Mouse (Mus musculus): Measurements from ENCODE around the gene Arl6ip1. TPM values are rescaled to one million over a fixed set of nuclear protein-coding genes. Genes with fewer than 3 reads are reported as not detected.

The Arl6ip1 gene
- polyA plus RNA-seq, 1 experiment, result 346 TPM

GRCm38 (mm10) chr7:118154150-118154549 is 24.7 kb upstream of the Arl6ip1 start:
- TF ChIP-seq EP300 (IDR thresholded peaks at IDR 0.05; ENCODE audit: insufficient read depth, low read depth, low read length) (no peak), CTCF (IDR thresholded peaks at IDR 0.05; ENCODE audit: low read depth, low read length) (no peak), POLR2A (IDR thresholded peaks at IDR 0.05; ENCODE audit: insufficient read depth, low read length) (no peak)
- no peaks in the 10 kb centered on the region for H3K27me3 ChIP-seq (ENCODE audit: control insufficient read depth, insufficient read depth, low read length, poor library complexity, severe bottlenecking)
- no peaks in the 10 kb centered on the region for H3K4me1 ChIP-seq (ENCODE audit: control insufficient read depth, insufficient read depth, low read length)
- H3K9me3 ChIP-seq (replicated peaks; ENCODE audit: control insufficient read depth, insufficient read depth, low read length, poor library complexity, severe bottlenecking), result no peaks in the 10 kb centered on the region
- H3K27ac ChIP-seq (ENCODE audit: insufficient read depth, low read length), result no peak overlapping the region
- H3K9ac ChIP-seq (ENCODE audit: low read depth, poor library complexity, severe bottlenecking), result no peak overlapping the region
- peaks cover 54% of the 10 kb centered on the region for H3K36me3 ChIP-seq (ENCODE audit: control insufficient read depth, insufficient read depth, low read length, poor library complexity, severe bottlenecking)
- no peak overlapping the region for H3K4me3 ChIP-seq (ENCODE audit: low read depth, low read length)

DNA sequence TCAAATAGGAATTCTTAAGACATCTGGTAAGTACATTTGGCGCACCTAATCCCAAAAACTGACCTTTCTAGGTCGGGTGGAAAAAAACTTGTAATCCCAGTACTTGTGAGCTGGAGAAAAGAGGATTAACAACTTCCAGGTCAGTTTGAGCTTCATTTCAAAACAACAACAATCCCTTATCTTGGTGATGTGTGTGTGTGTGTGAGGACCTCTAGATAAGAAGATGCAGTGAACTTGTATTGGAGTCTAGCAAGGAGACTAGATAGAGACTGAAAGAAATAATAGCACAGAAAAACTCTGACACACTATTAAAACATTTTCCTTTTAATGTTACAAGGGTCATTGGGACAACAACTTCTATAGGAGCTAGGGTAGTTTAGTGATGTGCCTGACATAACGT is 14.1 kb upstream of the Arl6ip1 start:
- H3K9ac ChIP-seq (ENCODE audit: low read depth, poor library complexity, severe bottlenecking), result no peak overlapping the region
- TF ChIP-seq CTCF (IDR thresholded peaks at IDR 0.05; ENCODE audit: low read depth, low read length), result no peak
- TF ChIP-seq EP300 (IDR thresholded peaks at IDR 0.05; ENCODE audit: insufficient read depth, low read depth, low read length), result no peak
- no peak for TF ChIP-seq POLR2A (IDR thresholded peaks at IDR 0.05; ENCODE audit: insufficient read depth, low read length)
- H3K4me3 ChIP-seq (ENCODE audit: low read depth, low read length), result no peak overlapping the region
- H3K4me1 ChIP-seq (ENCODE audit: control insufficient read depth, insufficient read depth, low read length), result no peaks in the 10 kb centered on the region
- peaks cover 66% of the 10 kb centered on the region for H3K36me3 ChIP-seq (ENCODE audit: control insufficient read depth, insufficient read depth, low read length, poor library complexity, severe bottlenecking)
- H3K9me3 ChIP-seq (replicated peaks; ENCODE audit: control insufficient read depth, insufficient read depth, low read length, poor library complexity, severe bottlenecking), result peaks cover 18% of the 10 kb centered on the region
- H3K27me3 ChIP-seq (ENCODE audit: control insufficient read depth, insufficient read depth, low read length, poor library complexity, severe bottlenecking), result no peaks in the 10 kb centered on the region
- H3K27ac ChIP-seq (ENCODE audit: insufficient read depth, low read length), result no peak overlapping the region

- Histone ChIP-seq H3K9ac (ENCODE audit: low read depth, poor library complexity, severe bottlenecking) (no peak overlapping the region), H3K4me1 (ENCODE audit: control insufficient read depth, insufficient read depth, low read length) (no peaks in the 10 kb centered on the region), H3K27ac (ENCODE audit: insufficient read depth, low read length) (no peak overlapping the region), H3K9me3 (replicated peaks; ENCODE audit: control insufficient read depth, insufficient read depth, low read length, poor library complexity, severe bottlenecking) (peaks cover 18% of the 10 kb centered on the region), H3K36me3 (ENCODE audit: control insufficient read depth, insufficient read depth, low read length, poor library complexity, severe bottlenecking) (peaks cover 64% of the 10 kb centered on the region), H3K4me3 (ENCODE audit: low read depth, low read length) (no peak overlapping the region), H3K27me3 (ENCODE audit: control insufficient read depth, insufficient read depth, low read length, poor library complexity, severe bottlenecking) (no peaks in the 10 kb centered on the region)
- TF ChIP-seq POLR2A (IDR thresholded peaks at IDR 0.05; ENCODE audit: insufficient read depth, low read length) (no peak), CTCF (IDR thresholded peaks at IDR 0.05; ENCODE audit: low read depth, low read length) (no peak), EP300 (IDR thresholded peaks at IDR 0.05; ENCODE audit: insufficient read depth, low read depth, low read length) (no peak)
Measured at GRCm38 (mm10) chr7:118143123-118143522, 13.7 kb upstream of the Arl6ip1 start.

GRCm38 (mm10) chr7:118141271-118141670 is 11.8 kb upstream of the Arl6ip1 start:
- no peak overlapping the region for H3K27ac ChIP-seq (ENCODE audit: insufficient read depth, low read length)
- peaks cover 66% of the 10 kb centered on the region for H3K36me3 ChIP-seq (ENCODE audit: control insufficient read depth, insufficient read depth, low read length, poor library complexity, severe bottlenecking)
- TF ChIP-seq POLR2A (IDR thresholded peaks at IDR 0.05; ENCODE audit: insufficient read depth, low read length) (no peak), CTCF (IDR thresholded peaks at IDR 0.05; ENCODE audit: low read depth, low read length) (no peak), EP300 (IDR thresholded peaks at IDR 0.05; ENCODE audit: insufficient read depth, low read depth, low read length) (no peak)

GRCm38 (mm10) chr7:118135128-118135527 is 5.7 kb upstream of the Arl6ip1 start:
- Histone ChIP-seq H3K9ac (ENCODE audit: low read depth, poor library complexity, severe bottlenecking) (no peak overlapping the region), H3K36me3 (ENCODE audit: control insufficient read depth, insufficient read depth, low read length, poor library complexity, severe bottlenecking) (peaks cover 42% of the 10 kb centered on the region), H3K4me3 (ENCODE audit: low read depth, low read length) (no peak overlapping the region), H3K27ac (ENCODE audit: insufficient read depth, low read length) (no peak overlapping the region), H3K9me3 (replicated peaks; ENCODE audit: control insufficient read depth, insufficient read depth, low read length, poor library complexity, severe bottlenecking) (no peaks in the 10 kb centered on the region), H3K4me1 (ENCODE audit: control insufficient read depth, insufficient read depth, low read length) (no peaks in the 10 kb centered on the region), H3K27me3 (ENCODE audit: control insufficient read depth, insufficient read depth, low read length, poor library complexity, severe bottlenecking) (no peaks in the 10 kb centered on the region)
- TF ChIP-seq POLR2A (IDR thresholded peaks at IDR 0.05; ENCODE audit: insufficient read depth, low read length) (no peak), EP300 (IDR thresholded peaks at IDR 0.05; ENCODE audit: insufficient read depth, low read depth, low read length) (no peak), CTCF (IDR thresholded peaks at IDR 0.05; ENCODE audit: low read depth, low read length) (no peak)

More at GRCm38 (mm10) chr7:118141271-118141670, 11.8 kb upstream of the Arl6ip1 start:
- Histone ChIP-seq H3K9me3 (replicated peaks; ENCODE audit: control insufficient read depth, insufficient read depth, low read length, poor library complexity, severe bottlenecking) (peaks cover 10% of the 10 kb centered on the region), H3K4me1 (ENCODE audit: control insufficient read depth, insufficient read depth, low read length) (no peaks in the 10 kb centered on the region), H3K9ac (ENCODE audit: low read depth, poor library complexity, severe bottlenecking) (no peak overlapping the region), H3K27me3 (ENCODE audit: control insufficient read depth, insufficient read depth, low read length, poor library complexity, severe bottlenecking) (no peaks in the 10 kb centered on the region), H3K4me3 (ENCODE audit: low read depth, low read length) (no peak overlapping the region)

DNA sequence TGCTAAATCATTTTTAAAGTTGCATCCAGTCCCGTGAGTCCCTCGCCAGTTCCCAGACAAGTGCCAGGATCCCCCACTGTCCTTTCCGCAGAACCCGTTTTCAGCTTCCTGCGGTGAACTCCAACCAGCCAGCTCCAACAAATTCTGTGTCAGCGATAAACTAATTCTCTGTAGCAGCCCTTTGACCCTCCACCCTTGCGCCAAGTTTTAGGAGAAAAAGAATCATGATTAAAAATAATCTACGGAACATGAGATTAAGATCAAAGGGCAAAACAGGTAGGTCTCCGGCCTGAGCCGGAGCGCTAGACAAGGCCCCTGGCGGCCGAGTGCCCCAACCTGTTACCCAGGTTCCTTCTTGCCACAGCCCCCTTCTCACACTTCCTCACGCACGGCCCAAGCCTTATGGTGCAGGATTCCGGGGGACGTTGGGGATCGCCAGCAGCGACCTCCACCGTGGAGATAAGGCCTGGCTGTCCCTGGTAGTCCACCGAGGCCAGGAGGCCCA is 485 bp downstream of the Arl6ip1 start:
- Histone ChIP-seq H3K9ac (ENCODE audit: low read depth, poor library complexity, severe bottlenecking) (peak overlapping the region; percentile 91), H3K9me3 (replicated peaks; ENCODE audit: control insufficient read depth, insufficient read depth, low read length, poor library complexity, severe bottlenecking) (no peaks in the 10 kb centered on the region), H3K4me1 (ENCODE audit: control insufficient read depth, insufficient read depth, low read length) (no peaks in the 10 kb centered on the region), H3K36me3 (ENCODE audit: control insufficient read depth, insufficient read depth, low read length, poor library complexity, severe bottlenecking) (peaks cover 27% of the 10 kb centered on the region), H3K27ac (ENCODE audit: insufficient read depth, low read length) (peak overlapping the region; percentile 83), H3K4me3 (ENCODE audit: low read depth, low read length) (peak overlapping the region; percentile 90), H3K27me3 (ENCODE audit: control insufficient read depth, insufficient read depth, low read length, poor library complexity, severe bottlenecking) (no peaks in the 10 kb centered on the region)
- no peak for TF ChIP-seq POLR2A (IDR thresholded peaks at IDR 0.05; ENCODE audit: insufficient read depth, low read length)
- TF ChIP-seq EP300 (IDR thresholded peaks at IDR 0.05; ENCODE audit: insufficient read depth, low read depth, low read length), result no peak
- TF ChIP-seq CTCF (IDR thresholded peaks at IDR 0.05; ENCODE audit: low read depth, low read length), result no peak

Measured in ES-Bruce4 (cell line).